Mouse (Mus musculus): ENCODE data around the gene Gatad2b.

GRCm38 (mm10) chr3:90369041-90369440 is 76.1 kb downstream of the Gatad2b start:
- no peak for TF ChIP-seq MYOG (IDR thresholded peaks at IDR 0.05; ENCODE audit: control insufficient read depth, extremely low read depth, insufficient read length)
- no peak for TF ChIP-seq CEBPB (IDR thresholded peaks at IDR 0.05; ENCODE audit: low read depth)
- TF ChIP-seq CTCF (IDR thresholded peaks at IDR 0.05; ENCODE audit: control insufficient read depth, insufficient read depth, insufficient read length): no peak
- TF ChIP-seq MAX (IDR thresholded peaks at IDR 0.05): no peak
- no peak for TF ChIP-seq FOSL1 (IDR thresholded peaks at IDR 0.05; ENCODE audit: insufficient read depth, low read length, poor library complexity, severe bottlenecking)
- no peak for TF ChIP-seq USF1 (IDR thresholded peaks at IDR 0.05; ENCODE audit: low read depth)
- TF ChIP-seq MYOD1 (IDR thresholded peaks at IDR 0.05; ENCODE audit: control insufficient read depth, insufficient read length, low read depth): no peak

Measured in C2C12 (cell line).